Mouse (Mus musculus) heart, embryonic 16.5 days (tissue): ENCODE measurements around the gene Olfr649. TPM values are rescaled to one million over a fixed set of nuclear protein-coding genes. Genes with fewer than 3 reads are reported as not detected.

Experiments
- ATAC-seq: fragments of 200-750 bp; cut with Nextera tagmentation; replicated peaks from 2 replicates; pipeline ENCODE4 v1.8.0; 2017; ENCODE audit warnings: moderate number of reproducible peaks; ENCODE audit not compliant: insufficient read depth, low FRiP score; ENCODE audit errors: extremely low read depth
- H3K27ac ChIP-seq: fragments of 300-500 bp; sonication (generic); 2 replicates; pipeline ENCODE4 v1.5.1; 2014; ENCODE audit warnings: mild to moderate bottlenecking, low read length, control low read depth, moderate library complexity
- H3K27me3 ChIP-seq: fragments of 300-500 bp; sonication (generic); 2 replicates; pipeline ENCODE4 v1.6.1; 2014; ENCODE audit warnings: low read length, mixed read lengths; ENCODE audit not compliant: control insufficient read depth, insufficient read depth
- H3K36me3 ChIP-seq: fragments of 300-500 bp; sonication (generic); 2 replicates; pipeline ENCODE4 v1.6.1; 2014; ENCODE audit not compliant: control insufficient read depth, insufficient read depth
- H3K4me1 ChIP-seq: fragments of 300-500 bp; sonication (generic); 2 replicates; pipeline ENCODE4 v1.6.1; 2014; ENCODE audit warnings: low read length, mixed read lengths; ENCODE audit not compliant: control insufficient read depth, insufficient read depth
- H3K4me2 ChIP-seq: fragments of 300-500 bp; sonication (generic); 2 replicates; pipeline ENCODE4 v1.6.1; 2014; ENCODE audit warnings: low read depth, mild to moderate bottlenecking, control low read depth, low read length
- H3K4me3 ChIP-seq: fragments of 300-500 bp; sonication (generic); 2 replicates; pipeline ENCODE4 v1.5.1; 2014; ENCODE audit warnings: mild to moderate bottlenecking, control low read depth, low read length
- H3K9ac ChIP-seq: fragments of 300-500 bp; sonication (generic); 2 replicates; pipeline ENCODE4 v1.6.1; 2014; ENCODE audit warnings: low read length, control low read depth
- H3K9me3 ChIP-seq: fragments of 300-500 bp; sonication (generic); replicated peaks from 2 replicates; pipeline ENCODE4 v1.6.1; 2016; ENCODE audit warnings: low read length; ENCODE audit not compliant: control insufficient read depth
- WGBS: fragments of 180-500 bp; shearing (Covaris S2); extraction: QIAGEN DNeasy Blood & Tissue Kit; methylation state at CpG from one replicate; pipeline ENCODE4 v1.1.7; 2014; 5-methylcytosine and 5-hydroxymethylcytosine counted together
- polyA plus RNA-seq: library from polyadenylated mRNA; unstranded; fragments of >200 nt; fragmentation: Nextera tagmentation; extraction: Ambion mirVana; gene quantifications from 2 replicates; pipeline ENCODE4 v1.2.1, GENCODE M21; 2015

Gene Olfr649
- polyA plus RNA-seq, 1 experiment from 2014 or later: not detected

- H3K9ac ChIP-seq: no peak overlapping the region
- no peaks in the 10 kb centered on the region for H3K27me3 ChIP-seq
- H3K9me3 ChIP-seq: no peaks in the 10 kb centered on the region
- H3K4me2 ChIP-seq: no peak overlapping the region
- no peaks in the 10 kb centered on the region for H3K4me1 ChIP-seq
- H3K4me3 ChIP-seq: no peak overlapping the region
- H3K27ac ChIP-seq: no peak overlapping the region
- 83% methylated on average over 7 of the region's 7 CpGs for WGBS
- no peaks in the 10 kb centered on the region for H3K36me3 ChIP-seq
- ATAC-seq: no peak
These were observed 10.4 kb upstream of the Olfr649 start for GRCm38 (mm10) chr7:104206197-104206596.

- ATAC-seq: peak; percentile 45
- Histone ChIP-seq H3K27me3 (no peaks in the 10 kb centered on the region), H3K4me2 (no peak overlapping the region), H3K4me1 (no peaks in the 10 kb centered on the region), H3K9me3 (no peaks in the 10 kb centered on the region), H3K36me3 (no peaks in the 10 kb centered on the region), H3K9ac (no peak overlapping the region), H3K27ac (no peak overlapping the region), H3K4me3 (no peak overlapping the region)
- 5% methylated on average over 5 of the region's 5 CpGs for WGBS
These were observed 4.0 kb upstream of the Olfr649 start for GRCm38 (mm10) chr7:104199822-104200221.

DNA sequence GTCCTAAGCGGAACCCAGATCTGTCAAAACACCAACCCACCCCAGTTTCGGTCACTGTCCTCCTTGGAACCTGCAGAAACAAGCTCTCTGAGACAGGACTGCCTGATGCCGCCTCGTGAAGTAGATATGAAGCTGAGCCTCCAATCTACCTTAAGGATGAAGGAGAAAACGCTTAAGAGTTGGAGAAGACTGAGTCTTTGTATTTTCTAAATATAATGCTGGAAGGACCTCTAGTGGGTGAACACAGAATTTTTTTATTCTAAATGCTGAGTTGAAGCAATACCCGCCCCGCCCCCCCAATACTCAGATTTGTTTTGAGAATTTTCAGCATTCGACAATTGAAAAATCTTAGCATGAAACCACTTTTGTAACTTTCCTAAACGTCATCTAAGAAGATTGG lies 4.5 kb downstream of the Olfr649 start:
- Histone ChIP-seq H3K4me3 (no peak overlapping the region), H3K27ac (no peak overlapping the region), H3K36me3 (no peaks in the 10 kb centered on the region), H3K4me2 (no peak overlapping the region), H3K9me3 (no peaks in the 10 kb centered on the region), H3K9ac (no peak overlapping the region), H3K27me3 (no peaks in the 10 kb centered on the region), H3K4me1 (no peaks in the 10 kb centered on the region)
- 55% methylated on average over 9 of the region's 9 CpGs for WGBS
- no peak for ATAC-seq

DNA sequence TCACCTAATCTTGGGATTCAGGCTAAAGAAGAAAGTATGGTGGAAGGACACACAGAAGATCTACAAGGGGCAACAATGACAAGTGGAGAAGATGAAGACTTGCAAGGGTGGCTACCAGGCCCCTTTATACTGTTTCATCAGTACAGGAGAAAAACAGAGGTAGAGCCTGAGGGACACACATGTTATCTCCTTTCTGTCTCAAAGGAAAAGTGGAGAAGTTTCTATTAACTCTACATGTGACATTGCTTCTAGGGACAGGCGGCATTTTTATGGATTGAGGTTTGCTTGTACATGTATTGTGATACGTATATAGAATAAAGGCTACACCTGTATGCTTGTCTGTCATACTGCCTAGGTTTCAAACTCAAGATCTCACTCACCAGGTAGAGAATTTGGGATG lies 12.5 kb downstream of the Olfr649 start, which contains the start of gene Olfr648:
Gene Olfr648 (minus strand): TSS at position 101 of the 400 bp plus-strand sequence.
- Histone ChIP-seq H3K36me3 (no peaks in the 10 kb centered on the region), H3K9ac (no peak within 1 kb of the TSS), H3K27ac (no peak within 1 kb of the TSS), H3K4me1 (no peaks in the 10 kb centered on the region), H3K27me3 (no peaks in the 10 kb centered on the region), H3K4me2 (no peak within 1 kb of the TSS), H3K4me3 (no peak within 1 kb of the TSS), H3K9me3 (no peaks in the 10 kb centered on the region)
- WGBS: 81% methylated on average over 2 of the region's 2 CpGs
- ATAC-seq: no peak

DNA sequence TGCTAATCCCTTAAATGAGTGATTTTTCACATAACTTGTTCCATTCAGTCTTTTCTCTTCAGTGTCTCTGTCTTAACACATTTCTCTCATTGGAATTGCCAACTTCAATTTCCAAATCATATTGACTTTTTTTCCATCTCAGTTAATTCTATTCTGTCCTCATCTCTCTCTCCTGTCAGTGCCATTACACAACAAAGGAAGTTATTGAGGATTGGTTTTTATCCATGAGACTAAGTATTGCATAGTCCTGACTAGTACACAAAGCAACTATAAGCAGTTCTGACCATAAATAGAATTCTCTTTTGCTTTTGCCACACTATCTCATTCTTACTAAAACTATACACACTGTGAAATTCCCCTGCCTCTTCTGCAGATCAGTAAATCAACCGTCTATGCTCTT lies 16.7 kb downstream of the Olfr649 start:
- Histone ChIP-seq H3K4me3 (no peak overlapping the region), H3K36me3 (no peaks in the 10 kb centered on the region), H3K27ac (no peak overlapping the region), H3K4me2 (no peak overlapping the region), H3K9ac (no peak overlapping the region), H3K27me3 (no peaks in the 10 kb centered on the region), H3K9me3 (no peaks in the 10 kb centered on the region), H3K4me1 (no peaks in the 10 kb centered on the region)
- no peak for ATAC-seq
- WGBS: 81% methylated on average over 1 of the region's 1 CpGs

- no peaks in the 10 kb centered on the region for H3K4me1 ChIP-seq
- H3K4me2 ChIP-seq: no peak overlapping the region
- no peak for ATAC-seq
- no peak overlapping the region for H3K9ac ChIP-seq
- H3K27ac ChIP-seq: no peak overlapping the region
- H3K4me3 ChIP-seq: no peak overlapping the region
- H3K27me3 ChIP-seq: no peaks in the 10 kb centered on the region
- no peaks in the 10 kb centered on the region for H3K36me3 ChIP-seq
- H3K9me3 ChIP-seq: no peaks in the 10 kb centered on the region
- WGBS: 67% methylated on average over 5 of the region's 5 CpGs
These were observed 17.2 kb downstream of the Olfr649 start for GRCm38 (mm10) chr7:104178422-104179054.

DNA sequence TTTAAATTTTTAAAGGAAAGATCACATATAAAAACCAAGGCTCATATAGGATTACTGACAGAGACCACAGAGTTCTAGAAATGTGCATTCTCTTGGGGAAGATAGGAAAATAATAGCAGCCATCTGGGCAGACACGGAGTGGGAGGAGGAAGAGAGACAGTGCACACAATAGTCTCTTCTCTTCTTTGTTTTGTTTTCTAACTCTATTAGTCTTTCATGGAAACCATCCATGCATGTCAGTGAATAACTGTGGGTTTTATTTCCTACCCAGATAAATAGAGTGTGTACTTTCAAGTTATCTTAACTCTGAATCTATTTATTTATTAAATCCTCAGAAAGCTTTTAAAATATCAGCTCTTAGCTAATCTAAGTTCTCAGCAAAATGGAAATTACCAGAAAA lies 20.7 kb downstream of the Olfr649 start:
- ATAC-seq: no peak
- Histone ChIP-seq H3K4me1 (no peaks in the 10 kb centered on the region), H3K9ac (no peak overlapping the region), H3K4me2 (no peak overlapping the region), H3K36me3 (no peaks in the 10 kb centered on the region), H3K27ac (no peak overlapping the region), H3K9me3 (no peaks in the 10 kb centered on the region), H3K27me3 (no peaks in the 10 kb centered on the region), H3K4me3 (no peak overlapping the region)
- 61% methylated on average over 1 of the region's 1 CpGs for WGBS

GRCm38 (mm10) chr7:104169634-104170204 lies 26.1 kb downstream of the Olfr649 start:
- 0 out of 2 replicates have a peak, but pooled peaks have one; percentile 29 for ATAC-seq

GRCm38 (mm10) chr7:104167105-104167504 lies 28.7 kb downstream of the Olfr649 start:
- no peak for ATAC-seq
- 73% methylated on average over 6 of the region's 6 CpGs for WGBS
- H3K4me2 ChIP-seq: no peak overlapping the region

More at GRCm38 (mm10) chr7:104169634-104170204, 26.1 kb downstream of the Olfr649 start:
- H3K4me3 ChIP-seq: no peak overlapping the region
- no peaks in the 10 kb centered on the region for H3K9me3 ChIP-seq
- no peak overlapping the region for H3K9ac ChIP-seq
- H3K36me3 ChIP-seq: no peaks in the 10 kb centered on the region
- no peak overlapping the region for H3K27ac ChIP-seq
- no peaks in the 10 kb centered on the region for H3K27me3 ChIP-seq
- 52% methylated on average over 6 of the region's 6 CpGs for WGBS
- no peaks in the 10 kb centered on the region for H3K4me1 ChIP-seq
- no peak overlapping the region for H3K4me2 ChIP-seq

More at GRCm38 (mm10) chr7:104167105-104167504, 28.7 kb downstream of the Olfr649 start:
- Histone ChIP-seq H3K27ac (no peak overlapping the region), H3K4me3 (no peak overlapping the region), H3K9ac (no peak overlapping the region), H3K36me3 (no peaks in the 10 kb centered on the region), H3K4me1 (no peaks in the 10 kb centered on the region), H3K9me3 (no peaks in the 10 kb centered on the region), H3K27me3 (no peaks in the 10 kb centered on the region)
